Mouse (Mus musculus) inflammation-experienced regulatory T-cells, adult 6 months (primary cell): ENCODE results near the gene Hmcn1. TPM values are rescaled to one million over a fixed set of nuclear protein-coding genes. Genes with fewer than 3 reads are reported as not detected.

Experiments used
- polyA plus RNA-seq, 3 experiments: library from polyadenylated mRNA; unstranded; fragments of 100-300 nt; shearing (Covaris generic); gene quantifications; one replicate each; pipeline ENCODE4 v1.2.1; 2017

Hmcn1 gene
- polyA plus RNA-seq, 3 experiments from 2014 or later = 0.13 to 0.29 TPM; not detected in 1

Other genes starting within 250 kb of the Hmcn1 start
- under 1 TPM in 1 of 3 experiments, not detected in 2; 0.34 TPM for gene Gm47985, start 189.1 kb upstream of the Hmcn1 start, polyA plus RNA-seq
- not detected for gene Gm8947, start 198.9 kb upstream of the Hmcn1 start, polyA plus RNA-seq
- gene Gm47995, start 205.0 kb upstream of the Hmcn1 start, polyA plus RNA-seq = not detected
- gene 3110040M04Rik, start 210.7 kb upstream of the Hmcn1 start, polyA plus RNA-seq = not detected
- not detected for gene Gm47996, start 216.7 kb upstream of the Hmcn1 start, polyA plus RNA-seq